Mouse (Mus musculus) adrenal gland, postnatal 14 days (tissue): ENCODE measurements at regions not wholly inside any gene's neighbourhood (a gene's known extent, or its start where the extent isn't known, plus 50 kb on each side); places are given as distances from the start of the nearest gene placed in this dataset.

Experiments used
- DNase-seq: peaks from one replicate; pipeline ENCODE4 v3.0.0; 2021; ENCODE audit warnings: mixed read lengths

DNA sequence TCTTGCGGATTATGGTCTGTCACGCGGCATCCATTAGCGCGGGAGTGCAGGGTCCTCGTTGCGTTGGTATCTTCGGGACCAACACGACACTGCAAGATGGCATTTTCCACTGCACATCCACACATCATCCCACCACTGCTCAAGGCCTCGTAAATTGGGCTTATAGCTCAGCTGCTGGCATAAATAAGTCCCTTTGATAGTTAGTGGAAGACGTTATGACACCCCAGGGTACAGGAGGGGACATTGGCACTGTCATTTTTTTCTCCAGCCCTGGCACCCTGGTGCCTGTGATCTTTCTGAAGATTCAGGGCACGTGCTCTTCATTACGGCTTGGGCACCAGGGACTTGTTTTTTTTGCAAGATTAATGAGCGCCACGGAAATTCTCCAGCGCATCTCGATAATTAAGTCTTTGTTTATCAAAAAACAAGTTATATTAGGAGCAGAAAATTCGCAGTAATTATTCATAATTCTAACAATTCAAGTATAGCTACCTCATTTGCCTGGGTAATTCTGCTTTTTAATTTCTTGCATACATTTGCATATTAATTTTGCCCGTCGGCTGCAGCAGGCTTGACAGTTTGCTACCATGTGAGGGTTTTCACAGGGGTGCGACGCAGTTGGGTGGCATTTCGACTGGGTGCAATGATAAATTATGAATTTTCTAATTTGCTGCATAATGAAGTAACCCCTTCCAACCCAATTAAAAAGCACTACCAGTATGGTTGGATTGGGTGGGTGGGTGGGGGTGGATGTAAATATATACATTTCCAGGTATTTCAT, 119.1 kb downstream of the Vrk1 start:
- DNase-seq = no peak

DNA sequence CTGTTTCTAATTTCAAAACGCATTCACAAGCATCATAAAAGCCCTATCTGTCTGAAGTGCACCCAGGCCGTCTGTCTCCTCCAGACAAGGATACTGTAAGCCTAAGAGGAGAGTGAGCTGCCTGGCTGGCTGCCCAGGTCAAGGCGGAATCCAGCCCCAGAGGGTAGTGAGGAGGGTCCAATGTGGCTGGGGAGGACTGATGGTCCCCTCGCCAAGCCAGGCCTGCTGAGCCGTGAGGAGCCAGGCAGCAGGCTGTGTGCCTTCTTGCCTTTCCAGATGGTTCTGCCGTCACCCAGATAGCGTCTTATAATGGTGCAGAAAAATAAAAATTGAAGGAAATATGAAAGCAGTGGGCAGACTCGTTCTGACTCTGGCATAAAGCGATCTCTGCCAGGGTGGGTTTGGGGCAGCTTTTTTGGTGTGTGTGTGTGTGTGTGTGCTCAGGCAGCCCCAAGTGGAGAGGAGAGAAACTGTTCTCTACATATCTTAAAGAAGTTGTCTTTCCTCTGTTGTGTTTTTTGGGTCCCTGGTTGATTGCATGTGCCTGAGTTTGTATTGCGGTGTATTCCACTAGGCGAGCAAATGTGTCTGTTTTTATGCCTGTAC, 120.1 kb downstream of the Vrk1 start:
- no peak for DNase-seq

DNA sequence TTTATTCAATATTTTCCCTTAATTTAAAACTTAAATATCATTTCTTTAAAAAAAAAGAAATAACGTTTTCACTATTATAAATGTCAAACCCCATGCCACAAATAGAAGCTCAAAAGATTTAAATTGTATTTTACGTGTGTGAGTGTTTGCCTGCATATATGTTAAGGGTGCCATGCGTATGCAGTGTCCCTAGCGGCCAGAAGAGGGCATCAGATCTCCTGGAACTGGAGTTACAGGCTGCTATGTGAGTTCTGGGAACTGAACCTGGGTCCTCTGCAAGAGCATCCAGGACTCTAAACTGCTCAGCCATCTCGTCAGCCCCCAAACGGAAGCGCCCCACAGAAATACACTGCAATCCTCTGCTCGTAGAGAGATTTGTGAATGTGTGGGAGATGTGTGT, 122.7 kb downstream of the Vrk1 start:
- no peak for DNase-seq

DNA sequence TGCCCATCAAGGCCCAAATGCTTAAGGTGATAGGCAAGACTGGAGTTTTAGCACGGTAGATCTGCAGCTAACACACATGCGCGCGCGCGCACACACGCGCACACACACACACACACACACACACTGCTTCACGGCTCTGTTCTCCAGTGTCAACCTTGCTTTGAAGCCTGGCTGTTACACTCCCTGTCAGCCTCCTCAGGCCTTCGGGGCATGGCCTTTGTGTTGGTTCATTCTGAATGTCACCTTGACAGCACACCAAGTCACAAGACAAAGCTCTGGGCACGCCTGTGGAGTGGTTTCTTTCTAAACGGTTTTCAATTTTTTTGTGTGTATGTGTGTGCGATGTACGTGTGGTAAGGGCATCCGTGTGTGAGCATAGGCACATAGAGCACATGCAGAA, 128.4 kb downstream of the Vrk1 start:
- no peak for DNase-seq

DNA sequence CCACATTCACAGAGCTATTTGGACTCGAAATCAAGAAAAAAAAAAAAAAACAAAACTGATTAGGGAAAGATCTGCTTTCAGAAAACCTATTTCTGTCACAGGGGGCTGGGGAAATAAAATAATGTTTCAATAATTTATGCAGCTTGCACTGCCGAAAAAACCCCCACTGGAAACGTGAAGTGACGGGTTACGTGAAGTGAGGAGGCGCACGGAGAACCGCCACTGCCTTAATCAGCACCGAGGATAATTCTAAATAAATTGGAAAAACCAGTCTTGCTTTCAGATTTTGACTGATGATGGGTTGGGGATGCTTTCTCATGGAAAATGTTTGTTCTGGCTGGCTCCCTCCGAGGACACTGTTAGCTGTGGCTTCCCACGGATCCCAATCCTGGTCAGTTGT, 129.5 kb downstream of the Vrk1 start:
- DNase-seq = no peak

DNA sequence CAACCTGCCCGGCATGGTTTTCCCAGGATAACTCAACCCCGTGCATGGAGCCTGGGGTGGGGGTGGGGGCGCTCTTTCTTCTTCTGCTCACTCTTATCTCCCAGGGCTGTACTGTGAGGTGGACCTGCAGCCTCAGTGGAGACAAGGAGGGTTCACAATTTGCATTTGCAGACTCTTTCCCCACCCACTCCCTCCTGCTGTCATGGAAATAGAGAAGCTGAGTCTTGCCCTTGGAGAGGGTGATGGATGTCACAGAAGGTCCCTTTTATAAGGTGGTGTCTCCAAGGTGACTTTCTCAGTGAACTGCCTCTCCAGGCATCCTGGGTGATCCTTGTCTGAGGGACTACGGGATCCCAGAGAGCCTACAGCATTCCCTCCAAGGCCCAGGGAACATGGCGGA, 129.9 kb downstream of the Vrk1 start:
- DNase-seq = no peak

DNA sequence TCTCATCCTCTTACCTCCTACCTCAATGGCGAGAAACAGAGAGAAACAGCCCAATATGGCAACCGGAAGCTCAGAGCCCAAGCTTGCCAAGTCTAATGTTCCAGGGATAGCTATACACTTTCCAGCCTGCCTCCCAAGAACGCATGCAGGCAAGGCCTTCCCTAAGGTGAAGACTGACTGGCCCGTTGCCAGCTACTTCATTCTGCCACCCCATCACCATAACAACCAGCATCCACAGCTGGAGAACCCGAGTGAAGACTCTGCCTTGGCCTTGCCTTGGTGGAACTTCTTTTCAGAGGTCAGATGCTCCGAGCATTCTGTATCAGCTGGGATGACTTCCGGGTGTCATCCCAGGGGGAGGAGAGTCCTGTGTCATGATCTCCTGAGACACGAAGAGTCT, 130.6 kb downstream of the Vrk1 start:
- DNase-seq = no peak

DNA sequence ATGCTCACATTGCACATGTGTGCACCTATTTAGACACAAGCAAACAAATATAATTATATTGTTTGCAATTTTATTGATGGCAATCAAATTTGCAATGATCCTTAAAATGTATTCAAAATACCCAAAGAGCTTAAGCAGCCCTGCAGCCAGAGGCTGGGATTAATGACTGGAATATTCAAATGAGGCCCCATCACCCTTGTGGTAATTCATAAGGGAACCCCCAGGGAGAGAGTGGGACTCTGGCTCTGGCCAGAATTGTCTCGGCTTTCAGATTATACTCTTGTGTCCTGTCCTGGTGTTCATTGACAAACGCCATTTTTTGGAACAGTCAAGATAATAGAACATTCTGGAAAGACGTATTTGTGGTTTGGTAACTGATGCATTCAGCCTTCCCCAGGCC, 133.5 kb downstream of the Vrk1 start:
- no peak for DNase-seq

DNA sequence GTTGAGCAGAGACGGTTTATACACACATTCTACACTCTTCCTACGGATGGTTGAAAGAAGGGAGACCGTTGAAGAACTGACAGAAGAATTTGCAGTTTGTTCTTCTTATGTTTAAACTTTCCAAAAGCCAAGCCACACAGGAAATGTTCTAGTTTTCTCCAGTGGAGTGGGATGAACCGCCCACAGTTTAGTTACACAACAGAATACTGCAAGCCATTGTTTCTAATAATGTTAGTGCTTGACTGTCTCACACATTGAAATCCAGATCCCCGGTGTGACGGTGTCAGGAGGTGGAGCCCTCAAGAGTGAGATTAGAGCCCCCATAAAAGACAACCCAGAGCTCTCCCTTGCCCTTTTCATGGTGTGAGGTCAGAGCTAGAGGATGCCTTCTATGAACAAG, 146.8 kb downstream of the Vrk1 start:
- no peak for DNase-seq

DNA sequence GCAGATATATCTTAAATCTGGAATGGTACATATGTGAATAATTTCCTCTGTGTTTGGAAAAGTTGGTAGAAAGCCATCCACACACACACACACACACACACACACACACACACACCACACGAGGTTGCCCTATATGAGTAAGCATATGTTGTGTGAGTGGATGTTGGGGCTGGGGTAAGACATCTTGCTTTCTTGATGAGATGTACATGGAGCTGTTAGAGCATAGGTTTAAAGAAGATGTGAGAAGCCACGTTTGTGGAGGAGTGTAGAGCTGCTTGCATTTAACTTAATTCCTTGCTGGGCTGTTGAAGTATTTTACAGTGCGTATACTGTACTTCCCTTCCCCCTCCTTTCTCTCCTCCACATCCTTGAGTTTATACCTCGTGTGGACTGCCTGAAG, 147.8 kb downstream of the Vrk1 start:
- no peak for DNase-seq

DNA sequence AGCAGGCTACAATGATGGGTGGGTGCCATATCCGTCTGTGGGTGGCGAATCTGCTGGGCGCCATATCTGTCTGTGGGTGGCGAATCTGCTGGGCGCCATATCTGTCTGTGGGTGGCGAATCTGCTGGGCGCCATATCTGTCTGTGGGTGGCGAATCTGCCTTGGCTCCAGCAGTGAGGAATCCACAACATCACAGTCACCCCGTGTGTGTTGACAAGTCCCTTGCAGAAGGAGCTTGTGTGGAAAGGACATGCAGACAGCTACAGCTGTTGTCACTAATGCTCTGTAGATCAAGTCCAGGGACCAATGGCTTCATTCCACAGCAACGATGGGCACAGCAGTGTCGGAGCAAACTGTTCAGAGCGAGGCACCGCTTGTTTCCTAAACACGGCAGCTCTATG, 148.6 kb downstream of the Vrk1 start:
- DNase-seq = no peak

DNA sequence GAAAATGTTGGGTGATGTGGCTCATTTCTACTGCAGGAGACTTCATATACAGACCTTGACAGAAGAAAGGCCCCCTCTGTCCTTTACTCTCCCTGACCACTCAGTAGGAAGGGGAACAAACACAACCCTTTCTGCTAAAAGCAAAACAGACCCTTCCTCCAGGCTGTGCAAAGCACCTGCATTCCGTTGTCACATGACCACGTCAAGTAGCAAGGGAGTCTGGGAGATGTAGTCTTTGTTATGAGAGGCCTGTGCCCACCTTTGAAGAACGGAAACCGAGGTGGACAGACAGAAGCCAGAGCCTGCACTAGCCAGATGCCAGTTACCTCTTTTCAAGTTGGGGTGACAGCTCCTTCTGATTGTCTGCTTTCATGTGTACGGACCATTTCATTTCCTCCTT, 161.3 kb downstream of the Vrk1 start:
- DNase-seq = no peak

DNA sequence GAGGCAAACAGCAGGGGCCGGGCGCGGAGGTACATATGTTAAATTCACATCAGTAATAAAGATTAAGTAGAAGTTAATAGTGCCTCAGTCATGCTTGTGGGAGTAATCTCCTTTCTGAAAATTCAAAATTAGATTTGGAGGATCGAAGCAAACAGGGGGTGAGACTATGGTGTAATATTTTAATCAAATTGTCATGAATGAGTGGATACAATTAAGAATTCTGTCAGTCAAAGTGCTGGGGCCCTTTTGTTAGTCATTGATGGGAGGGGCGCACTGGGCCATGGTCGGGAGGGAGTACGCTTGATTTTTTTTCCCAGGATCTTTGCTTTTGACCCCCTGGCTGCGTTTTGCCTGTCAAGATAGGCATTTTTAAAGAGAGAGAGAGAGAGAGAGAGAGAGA, 163.2 kb downstream of the Vrk1 start:
- DNase-seq = no peak

DNA sequence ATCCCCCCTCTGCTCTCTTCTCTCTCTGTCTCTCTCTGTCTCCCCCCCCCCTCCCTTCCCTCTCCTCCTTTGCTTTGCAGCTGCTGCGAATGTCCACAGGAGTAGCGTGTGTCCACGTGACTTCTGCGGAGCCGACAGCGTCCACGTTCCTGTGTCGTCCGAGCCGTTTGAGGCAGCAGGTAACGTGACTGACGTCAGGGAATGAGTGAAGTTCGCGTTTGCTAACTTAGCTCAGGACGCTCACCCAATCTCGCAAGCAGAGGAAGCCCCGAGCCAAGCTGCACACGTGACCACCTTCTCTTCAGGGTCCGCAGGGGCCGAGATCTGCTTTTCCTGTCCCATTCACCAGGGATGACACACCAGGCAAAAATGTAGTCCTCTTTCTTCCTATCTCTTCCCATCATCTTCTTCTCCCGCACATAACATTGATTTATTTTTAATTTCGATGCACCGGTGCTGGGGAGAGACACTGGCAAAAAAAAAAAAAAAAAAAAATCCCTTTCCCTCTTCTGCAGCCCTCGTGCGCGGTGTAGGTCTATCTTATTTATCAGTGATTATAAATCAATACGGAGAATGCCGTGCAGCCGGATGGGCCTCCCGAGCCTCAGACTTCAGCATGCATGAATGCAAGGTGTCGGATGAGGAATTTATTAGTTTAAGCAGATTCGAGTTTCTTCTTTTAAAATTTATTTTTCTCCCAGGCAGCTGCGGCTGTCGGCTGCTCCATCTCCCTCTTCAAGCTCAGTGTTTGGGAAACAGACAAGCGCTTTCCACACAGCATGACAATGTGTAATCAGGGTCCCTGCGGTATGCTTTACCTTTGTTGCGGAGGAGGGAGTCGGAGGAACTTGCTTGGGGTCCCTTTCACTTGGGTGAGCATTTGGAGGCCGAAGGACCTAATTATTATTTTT, 164.3 kb downstream of the Vrk1 start:
- DNase-seq = no peak

DNA sequence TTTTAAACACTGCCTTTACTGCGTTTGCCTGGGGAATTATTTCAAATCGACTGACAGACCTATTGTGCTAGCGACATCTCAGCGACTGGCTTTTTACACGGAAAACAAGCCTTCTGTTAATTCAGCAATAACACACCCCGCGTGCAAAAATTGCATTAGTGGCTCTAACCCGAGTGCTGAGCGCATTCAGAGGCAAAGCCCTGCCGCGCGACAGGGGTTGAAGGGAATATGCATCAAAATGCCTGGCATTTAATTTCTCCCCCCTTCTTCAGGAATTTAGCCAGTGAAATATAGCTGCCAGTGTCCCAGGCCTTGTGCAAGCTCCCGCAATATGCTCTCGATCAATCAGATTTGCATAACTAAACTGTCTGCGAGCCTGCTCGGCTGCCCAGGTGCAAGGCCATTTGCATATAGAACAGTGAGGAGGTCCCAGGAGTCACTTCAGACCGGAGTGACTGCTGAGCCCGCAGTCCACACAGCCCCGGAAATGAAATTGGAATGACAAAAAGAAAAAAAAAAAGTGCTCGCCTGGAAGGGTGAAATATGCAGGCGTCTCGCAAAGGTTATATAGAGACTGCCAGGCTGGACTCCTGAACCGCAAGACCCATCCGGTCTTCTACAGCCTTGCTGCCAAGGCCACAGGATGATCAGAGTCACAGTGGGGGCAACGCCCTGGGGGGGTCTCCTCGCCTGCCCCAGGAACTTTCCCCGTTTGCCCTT, 165.1 kb downstream of the Vrk1 start:
- no peak for DNase-seq

DNA sequence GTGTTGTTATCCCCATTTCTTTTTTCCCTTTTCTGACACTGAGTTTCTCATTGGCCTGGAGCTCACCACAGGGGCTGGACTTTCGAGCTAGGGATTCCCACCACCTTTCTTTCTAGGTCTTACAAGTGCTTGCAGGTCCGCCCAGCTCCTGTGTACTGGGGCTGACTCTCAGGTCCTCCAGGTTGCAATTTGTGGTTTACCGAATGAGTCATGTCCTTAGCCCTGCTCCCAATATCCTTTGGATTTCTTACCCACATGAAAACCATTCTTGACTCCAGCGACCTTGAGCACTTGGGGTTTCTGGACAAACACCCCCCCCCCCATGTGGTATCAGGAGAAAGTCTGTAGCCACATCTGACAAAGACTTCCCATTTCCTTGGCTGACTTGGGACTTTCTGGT, 167.3 kb downstream of the Vrk1 start:
- DNase-seq = no peak

DNA sequence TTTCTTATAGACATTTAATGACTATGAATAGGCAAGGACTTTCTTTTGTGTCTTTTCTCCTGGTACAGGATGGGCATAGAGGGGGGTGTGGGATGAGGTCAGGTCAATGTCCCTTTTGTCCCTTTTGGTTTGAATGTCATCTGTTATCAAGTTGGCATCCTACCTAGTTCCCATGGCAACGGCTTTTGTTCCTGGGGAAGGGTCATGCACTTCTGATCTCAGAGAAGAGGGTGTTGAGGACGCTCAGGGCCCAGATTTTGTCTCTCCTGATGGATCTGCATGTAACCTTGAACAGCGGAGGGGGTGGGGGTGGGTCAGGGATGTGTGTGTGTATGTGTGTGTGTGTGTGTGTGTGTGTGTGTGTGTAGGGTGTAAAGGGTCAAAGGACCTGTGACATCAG, 167.8 kb downstream of the Vrk1 start:
- no peak for DNase-seq

DNA sequence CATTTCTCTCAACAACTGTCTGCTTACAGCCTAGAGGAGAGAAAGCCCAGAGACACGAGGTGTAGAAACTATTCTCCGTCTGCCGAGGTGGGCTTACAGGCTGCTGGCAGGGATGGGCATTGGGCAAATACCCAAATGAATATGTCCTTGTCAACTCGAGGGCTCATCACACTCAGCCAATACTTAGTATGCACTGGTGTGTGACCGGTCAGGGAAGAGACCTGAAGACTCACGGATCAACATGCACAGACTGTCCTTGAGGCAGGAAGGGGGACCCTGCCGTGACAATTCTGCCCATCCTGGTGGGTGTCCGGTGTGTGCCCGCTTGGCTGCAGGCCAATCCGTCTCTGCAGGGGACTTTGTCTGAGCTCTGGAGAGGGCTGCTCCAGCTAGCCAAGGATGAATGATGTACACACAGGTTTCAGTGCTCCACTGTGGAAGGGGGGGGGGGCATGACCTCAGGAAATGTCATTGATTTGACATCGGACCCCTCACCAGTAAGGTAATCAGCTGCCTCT, 168.7 kb downstream of the Vrk1 start:
- no peak for DNase-seq

DNA sequence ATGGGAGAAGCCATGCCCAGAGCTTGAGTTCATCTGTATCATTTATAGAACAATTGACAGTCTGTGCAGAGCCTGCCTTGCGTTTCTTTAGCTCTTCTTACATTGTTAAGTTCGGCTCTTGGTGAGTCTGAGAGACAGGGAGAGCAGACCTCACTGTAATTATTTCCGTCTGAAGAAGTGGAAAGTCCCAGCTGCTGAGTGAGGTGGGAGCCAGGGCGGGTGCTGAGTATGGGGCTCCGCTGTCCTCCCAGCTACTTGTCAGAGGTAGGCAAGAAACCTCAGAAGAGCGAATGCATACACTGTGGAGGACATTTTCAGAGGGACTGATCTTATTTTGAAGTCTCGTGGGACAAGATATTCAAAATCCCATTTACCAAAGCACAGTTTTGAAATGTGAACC, 172.9 kb downstream of the Vrk1 start:
- DNase-seq = no peak

DNA sequence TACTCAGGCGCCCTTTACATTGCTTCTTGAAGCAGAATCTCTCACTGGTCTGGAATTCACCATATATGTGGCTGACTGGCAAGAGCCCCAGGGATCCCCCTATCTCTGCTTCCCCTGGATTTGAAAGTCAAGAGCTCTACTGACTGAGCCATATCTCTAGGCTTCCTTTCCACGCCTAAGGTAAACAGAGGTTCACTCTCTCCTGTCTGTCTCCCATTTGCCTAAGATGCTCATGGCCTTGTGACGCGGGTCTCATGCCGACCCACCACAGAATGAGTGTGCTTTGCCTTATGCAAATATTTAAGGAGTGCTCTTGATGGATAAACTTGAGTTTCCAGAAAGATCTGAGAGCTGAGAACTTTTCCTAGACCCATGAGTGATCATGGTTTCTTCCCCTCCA, 173.9 kb downstream of the Vrk1 start:
- DNase-seq = no peak

DNA sequence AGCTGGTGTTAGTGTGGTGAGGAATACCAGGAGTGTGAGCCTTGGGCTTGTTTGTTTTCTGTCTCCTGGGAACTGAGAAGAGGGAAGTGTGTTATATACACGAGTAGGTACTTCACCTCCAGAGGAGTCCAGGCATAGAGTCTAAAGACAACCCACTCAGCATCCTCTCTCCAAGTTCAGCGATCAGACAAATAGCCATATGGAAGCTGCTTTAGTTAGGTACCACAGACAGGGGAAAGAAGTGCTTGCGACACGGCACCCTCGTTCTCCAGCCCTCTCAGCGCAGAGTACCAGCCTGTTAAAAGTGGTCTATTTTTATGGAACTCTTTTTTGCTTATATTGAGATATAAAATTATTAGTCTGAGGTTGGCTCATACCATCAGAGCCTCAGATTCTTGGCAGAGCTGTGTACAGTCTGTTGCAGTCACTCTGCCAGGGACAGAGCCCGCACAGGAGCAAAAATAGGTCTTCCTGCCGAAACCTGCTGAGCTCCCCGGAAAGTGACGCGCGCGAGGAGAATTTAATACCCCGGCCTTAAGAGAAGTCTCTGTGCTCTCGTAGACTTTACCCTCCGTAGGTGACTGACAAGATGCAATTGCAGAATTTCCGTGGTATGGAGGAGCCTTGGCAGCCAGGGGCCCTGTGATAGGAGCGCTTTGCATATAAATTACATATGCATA, 175.5 kb downstream of the Vrk1 start:
- DNase-seq = no peak

DNA sequence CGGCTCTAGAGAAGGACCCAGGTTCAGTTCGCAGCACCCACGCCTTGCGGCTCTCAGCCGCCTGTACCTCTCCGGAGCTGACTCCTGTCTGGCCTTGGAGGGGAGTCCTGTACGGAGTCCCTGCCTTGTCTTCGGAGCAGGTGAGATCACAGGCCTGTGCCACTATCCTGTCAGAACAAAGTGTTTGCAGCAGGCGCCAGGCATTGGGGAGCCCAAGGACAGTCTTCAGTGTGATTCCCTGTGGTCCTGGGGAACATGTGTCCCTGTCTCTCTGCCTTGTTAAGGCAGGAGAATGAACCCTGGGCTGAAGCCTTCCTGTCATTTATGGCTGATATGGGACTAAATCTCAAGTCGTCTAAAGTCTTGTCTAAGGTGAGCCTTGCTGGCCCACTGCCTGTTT, 176.5 kb downstream of the Vrk1 start:
- no peak for DNase-seq
